Mouse (Mus musculus) G1E-ER4 (cell line): ENCODE data around the gene Clec4b1. TPM values are rescaled to one million over a fixed set of nuclear protein-coding genes. Genes with fewer than 3 reads are reported as not detected.
"Not testable (repeated sequence)": the region's sequence is repeated elsewhere in the genome, so short reads cannot be mapped to it uniquely, and the experiment has no call there.

Experiments used
- GATA1 ChIP-seq: IDR thresholded peaks from one replicate; pipeline ENCODE4 v1.8.0; 2012; ENCODE audit warnings: low read length, inconsistent platforms
- polyA plus RNA-seq: library from polyadenylated mRNA; stranded (reverse); fragments of >175 nt; gene quantifications from 2 replicates; pipeline ENCODE4 v1.2.3, GENCODE M21; 2012

The Clec4b1 gene
- polyA plus RNA-seq = not detected in 2 replicates

DNA sequence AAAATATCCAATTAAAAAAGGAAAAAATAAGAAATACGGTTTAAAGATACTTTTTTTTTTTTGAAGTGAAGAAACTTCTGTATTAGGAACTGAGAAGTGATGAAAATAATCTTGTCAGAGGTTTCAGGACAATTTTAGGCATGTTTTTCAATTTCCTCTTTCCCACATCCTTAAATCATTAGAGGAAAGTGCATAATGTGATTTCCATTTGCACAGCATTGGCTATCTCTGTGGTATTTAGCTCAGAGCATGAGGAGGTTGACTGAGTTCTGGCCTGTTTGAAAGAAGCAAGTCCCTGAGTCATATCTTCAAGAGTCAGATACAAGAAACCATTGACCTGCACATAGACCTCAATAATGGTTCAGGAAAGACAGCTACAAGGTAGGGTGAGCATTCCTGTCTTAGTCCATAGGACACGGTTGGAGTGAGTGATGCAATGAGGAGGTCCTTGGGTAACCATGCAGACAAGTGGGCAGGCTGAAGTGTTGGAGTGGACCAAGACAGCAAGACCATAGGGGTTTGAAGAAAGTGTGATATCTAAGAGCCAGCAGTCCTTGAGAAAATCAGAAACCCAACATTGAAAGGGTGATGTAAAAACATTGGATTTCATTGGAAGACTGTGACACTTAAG, at the start of gene Clec4b1:
Gene Clec4b1 (plus strand): TSS at position 221 of the 631 bp plus-strand sequence.
- TF ChIP-seq GATA1 = no peak

DNA sequence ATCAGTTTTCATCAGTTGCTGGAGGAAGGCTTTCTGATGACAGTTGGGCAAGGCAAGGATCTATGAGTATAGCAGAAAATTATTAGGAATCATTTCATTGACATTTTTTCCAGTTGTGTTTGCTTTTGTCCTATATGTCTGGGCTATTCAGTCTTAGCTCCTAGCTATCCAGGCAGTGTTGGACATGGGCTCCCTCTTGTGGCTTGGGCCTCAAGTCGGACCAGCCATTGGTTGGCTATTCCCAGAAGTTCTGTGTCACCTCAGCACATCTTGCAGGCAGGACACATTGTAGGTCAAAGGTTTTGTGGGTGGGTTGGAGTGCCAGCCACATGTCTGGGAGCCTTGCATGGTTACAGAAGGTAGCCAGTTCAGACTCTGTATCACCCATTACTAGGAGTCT, 44.2 kb upstream of the Clec4b1 start:
- no peak for TF ChIP-seq GATA1

- no peak for TF ChIP-seq GATA1
Observed at GRCm38 (mm10) chr6:123095125-123095843, 45.5 kb downstream of the Clec4b1 start.

DNA sequence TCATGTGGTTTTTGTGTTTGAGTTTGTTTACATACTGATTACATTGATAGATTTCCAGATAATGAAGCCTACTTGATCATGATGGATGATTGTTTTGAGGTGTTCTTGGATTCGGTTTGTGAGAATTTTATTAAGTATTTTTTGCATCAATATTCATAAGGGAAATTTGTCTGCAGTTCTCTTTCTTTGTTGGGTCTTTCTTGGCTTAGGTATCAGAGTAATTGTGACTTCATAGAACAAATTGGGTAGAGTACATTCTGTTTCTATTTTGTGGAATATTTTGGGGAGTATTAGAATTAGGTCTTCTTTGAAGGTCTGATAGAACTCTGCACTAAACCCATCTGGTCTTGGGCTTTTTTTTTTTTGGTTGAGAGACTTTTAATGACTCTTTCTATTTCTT, 56.4 kb downstream of the Clec4b1 start, which contains the start of gene Clec4a2:
Gene Clec4a2 (plus strand): TSS at position 301 of the 400 bp plus-strand sequence.
- TF ChIP-seq GATA1 = not testable (repeated sequence)

Other genes starting within 250 kb of the Clec4b1 start
- gene Slc2a3, start 248.3 kb upstream of the Clec4b1 start, polyA plus RNA-seq = 34.8 and 40.7 TPM in 2 replicates
- 14.9 and 18.7 TPM in 2 replicates for gene Foxj2, start 230.0 kb upstream of the Clec4b1 start, polyA plus RNA-seq
- gene C3ar1, start 193.8 kb upstream of the Clec4b1 start, polyA plus RNA-seq = 0.01 TPM in 1 of 2 replicates, not detected in the other
- 15.8 and 20.3 TPM in 2 replicates for gene Necap1, start 175.5 kb upstream of the Clec4b1 start, polyA plus RNA-seq
- not detected in 2 replicates for gene Clec4a1, start 128.1 kb upstream of the Clec4b1 start, polyA plus RNA-seq
- gene Clec4a3, start 97.4 kb upstream of the Clec4b1 start, polyA plus RNA-seq = not detected in 2 replicates
- not detected in 2 replicates for gene Clec4a4, start 59.6 kb upstream of the Clec4b1 start, polyA plus RNA-seq
- gene Clec4a2, start 56.5 kb downstream of the Clec4b1 start, polyA plus RNA-seq = not detected in 2 replicates
- not detected in 2 replicates for gene Clec4b2, start 122.9 kb downstream of the Clec4b1 start, polyA plus RNA-seq
- not detected in 2 replicates for gene Clec4n, start 179.9 kb downstream of the Clec4b1 start, polyA plus RNA-seq
- 0.14 and 0.22 TPM in 2 replicates for gene Clec4d, start 212.1 kb downstream of the Clec4b1 start, polyA plus RNA-seq
- gene Clec4e, start 239.9 kb downstream of the Clec4b1 start, polyA plus RNA-seq = 0.05 and 0.09 TPM in 2 replicates